Mouse (Mus musculus) v-Abl transformed pro-B cells (cell line): Measurements from ENCODE around the gene Nudt16.
"Not testable (repeated sequence)": the region's sequence is repeated elsewhere in the genome, so short reads cannot be mapped to it uniquely, and the experiment has no call there.

Experiments
- in situ Hi-C, 2 experiments: fragments of 400-800 bp; cut with MboI; formaldehyde crosslinking; loops; one replicate each; pipeline ENCODE4 v1.15.1; 2025; ENCODE audit not compliant: unreplicated experiment in 2 of 2

The Nudt16 gene

DNA sequence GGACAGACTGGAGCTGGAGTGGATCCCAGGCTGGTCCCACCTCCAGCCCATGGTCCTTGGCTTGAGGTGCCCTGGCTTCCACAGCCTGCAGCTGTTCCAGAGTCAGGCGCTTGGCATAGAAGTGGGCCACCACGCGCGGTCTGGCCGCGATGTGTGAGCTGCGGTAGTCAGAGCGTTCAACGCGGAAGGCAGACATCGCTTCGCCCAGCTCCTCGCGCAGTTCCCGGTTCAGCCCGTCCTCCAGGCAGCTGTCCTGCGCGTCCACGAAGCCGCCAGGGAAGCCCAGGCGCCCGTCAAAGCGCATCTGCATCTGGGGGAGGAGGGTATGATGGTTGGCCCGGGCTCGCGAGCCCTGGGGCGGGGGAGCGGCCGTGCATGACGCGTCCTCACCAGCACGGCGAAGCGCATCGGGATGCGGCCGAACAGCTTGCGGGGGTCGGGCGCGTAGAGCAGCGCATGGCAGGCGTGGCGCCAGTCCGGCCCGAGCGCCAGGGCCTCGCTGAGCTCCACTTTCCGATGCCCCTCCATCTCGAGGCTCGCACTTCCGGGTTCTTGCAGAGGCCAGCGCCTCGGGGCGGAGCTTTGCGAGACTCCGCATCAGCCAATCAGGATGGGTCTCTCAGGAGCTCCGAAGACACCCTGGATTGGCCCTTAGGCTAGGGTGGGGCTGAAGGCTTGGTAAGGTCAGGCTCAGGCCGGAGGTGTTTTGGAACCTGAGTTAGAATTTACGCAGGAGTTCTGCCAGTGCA, at the start of gene Nudt16:
TSS of gene Nudt16 (minus strand) at position 572 of the 749 bp plus-strand sequence.
- in situ Hi-C loops: loop anchor here (5.0 to 10.0 kb wide), 2 partner anchors 74 to 263 kb away; partner anchors contain the start of genes Aste1 (in 1 of the 2) and Nek11 (in 1 of the 2)

DNA sequence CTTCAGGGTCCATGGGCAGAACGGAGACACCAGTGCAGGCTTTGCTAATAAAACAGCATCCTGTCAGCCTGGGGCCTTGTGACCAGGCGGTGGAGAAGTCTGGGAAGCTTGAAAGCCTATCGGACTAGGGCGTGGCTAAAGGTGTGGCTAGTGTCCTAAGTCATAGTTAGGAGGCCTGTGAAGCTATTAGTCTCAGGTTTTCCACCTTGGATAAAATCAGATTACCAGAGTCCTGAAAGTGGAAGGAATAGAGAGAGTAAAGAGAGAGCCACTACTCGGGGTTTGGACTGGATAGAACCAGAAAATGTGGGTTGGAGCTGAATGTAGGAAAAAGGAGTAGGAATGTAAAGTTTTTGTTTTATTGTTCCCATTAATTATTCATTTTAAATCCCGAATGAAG, 13.4 kb upstream of the Nudt16 start, which contains the start of gene 1700080E11Rik:
TSS of gene 1700080E11Rik (minus strand) at position 101 of the 400 bp plus-strand sequence.
- in situ Hi-C loops: no loop called here

DNA sequence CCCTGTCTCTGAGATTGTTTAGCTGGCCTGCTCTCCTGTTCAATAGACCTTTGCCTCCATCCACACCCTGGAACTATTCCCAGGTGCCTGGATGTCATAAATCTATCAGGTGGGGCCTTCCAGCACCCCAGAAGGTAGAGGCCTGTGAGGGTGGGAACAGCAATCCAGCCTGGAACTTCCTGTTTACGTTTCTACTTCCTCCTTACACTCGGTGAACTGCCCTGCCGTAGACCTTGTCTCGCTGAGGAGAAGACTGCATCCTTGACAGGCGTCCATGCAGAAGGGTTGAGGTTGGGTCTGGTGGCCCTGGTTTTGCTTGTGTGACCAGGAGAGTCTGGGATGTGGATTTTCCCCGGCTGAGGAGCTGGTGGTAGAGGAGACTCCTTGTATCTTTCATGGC, 7.6 kb upstream of the Nudt16 start:
- in situ Hi-C loops: loop anchor here in 1 of 2 experiments (10.0 kb wide), 1 partner anchor 256 kb away; the partner anchor contains the start of genes Aste1 and Nek11

DNA sequence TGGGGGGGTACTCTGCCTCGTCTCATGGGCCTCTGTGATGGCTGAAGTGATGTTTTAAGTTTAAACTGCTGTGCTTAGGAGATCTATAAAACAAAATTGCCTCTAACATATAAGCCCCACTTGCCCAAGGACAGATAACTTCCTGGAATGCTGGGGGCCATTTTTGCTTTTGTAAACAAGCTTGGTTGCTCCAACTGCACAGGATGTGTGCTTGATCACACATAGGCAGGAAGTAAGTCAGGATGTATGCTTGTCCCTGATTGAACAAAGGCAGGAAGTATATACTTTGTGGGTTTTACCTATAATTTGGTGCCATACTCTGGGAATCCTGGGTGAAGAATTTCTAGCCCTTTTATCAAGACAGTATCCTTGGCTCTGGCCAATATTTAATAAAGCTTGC, 4.8 kb upstream of the Nudt16 start:
- in situ Hi-C loops: loop anchor here in 1 of 2 experiments (10.0 kb wide), 1 partner anchor 258 kb away; the partner anchor contains the start of genes Aste1 and Nek11

DNA sequence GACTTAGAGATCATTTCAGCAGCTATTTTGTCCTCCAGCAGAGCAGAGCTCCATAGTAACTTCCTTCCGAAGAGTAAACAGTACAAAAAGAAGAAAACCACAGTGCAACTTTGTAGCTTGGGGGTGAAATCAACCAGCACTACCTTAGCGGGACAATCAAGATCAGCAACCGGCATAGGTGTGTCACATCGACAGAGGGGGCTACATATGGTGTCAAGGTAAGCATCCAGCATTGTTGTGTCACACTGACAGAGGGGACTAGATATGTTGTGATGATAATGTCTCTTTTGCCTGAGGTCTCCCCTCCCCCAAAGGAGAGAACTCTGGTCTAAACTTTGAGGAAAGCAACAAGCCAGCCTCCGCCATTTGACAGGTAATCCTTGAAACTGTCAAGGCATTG, 2.9 kb upstream of the Nudt16 start:
- in situ Hi-C loops: loop anchor here (5.0 to 10.0 kb wide), 2 partner anchors 77 to 260 kb away; partner anchors contain the start of genes Aste1 (in 1 of the 2) and Nek11 (in 1 of the 2)

DNA sequence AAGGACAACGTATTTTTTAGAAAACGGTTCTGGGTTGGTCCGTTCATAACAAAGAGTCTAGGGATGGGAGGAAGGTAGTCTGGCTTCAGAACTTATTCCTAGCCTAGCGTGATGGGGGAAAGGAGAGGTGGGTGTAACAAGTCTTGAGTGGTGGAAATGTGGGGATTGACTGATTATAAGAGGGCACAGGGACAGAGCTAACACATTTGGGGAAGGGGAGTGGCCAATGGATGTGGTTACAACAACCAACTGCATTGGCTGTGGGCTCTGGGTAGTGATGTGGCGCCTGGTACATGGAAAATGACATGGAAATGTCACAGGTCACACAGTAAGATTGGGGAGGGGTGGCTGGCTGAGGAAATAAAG, 361 bp upstream of the Nudt16 start:
- in situ Hi-C loops: loop anchor here (5.0 to 10.0 kb wide), 2 partner anchors 75 to 263 kb away; partner anchors contain the start of genes Aste1 (in 1 of the 2) and Nek11 (in 1 of the 2)

DNA sequence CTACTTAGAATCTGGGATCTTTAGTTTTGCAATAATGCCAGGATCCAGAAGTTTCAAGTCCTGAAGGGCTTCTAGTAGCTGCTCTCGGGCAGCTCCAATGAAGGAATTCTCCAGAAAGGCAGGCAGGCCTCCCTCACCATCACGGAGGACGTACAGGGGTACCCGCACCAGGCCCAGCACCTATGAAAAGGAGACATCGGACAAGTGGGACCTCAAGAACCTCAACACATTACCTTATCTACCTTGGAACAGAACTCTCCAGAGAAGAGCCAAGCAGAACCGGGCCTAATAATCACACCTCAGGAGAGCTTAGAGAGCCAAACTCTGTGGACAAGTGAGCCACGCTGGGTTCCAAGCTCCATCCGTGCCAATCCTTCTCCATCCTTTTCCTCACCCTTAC, 1.3 kb downstream of the Nudt16 start:
- in situ Hi-C loops: loop anchor here (5.0 to 10.0 kb wide), 2 partner anchors 73 to 264 kb away; partner anchors contain the start of genes Aste1 (in 1 of the 2) and Nek11 (in 1 of the 2)

DNA sequence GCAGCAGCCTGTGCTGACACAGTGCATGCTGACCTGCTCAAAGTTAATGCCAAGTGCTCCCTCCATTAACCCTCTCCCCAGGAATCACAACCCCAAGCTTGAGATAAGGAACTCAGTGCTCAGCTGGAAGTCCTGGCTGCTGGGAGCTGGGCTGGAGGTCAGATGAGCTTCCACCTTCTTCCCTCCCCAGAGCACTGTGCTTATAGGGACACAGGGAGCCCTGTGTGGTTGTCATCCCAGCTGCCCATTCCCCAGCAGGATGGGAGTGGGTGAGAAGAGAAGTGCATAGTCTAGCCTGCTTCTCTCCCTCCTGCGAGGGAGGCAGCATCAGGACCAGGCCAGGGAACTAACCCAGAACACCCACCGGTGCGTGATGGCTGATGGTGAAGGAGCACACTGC, 6.4 kb downstream of the Nudt16 start:
- in situ Hi-C loops: not testable (repeated sequence)

DNA sequence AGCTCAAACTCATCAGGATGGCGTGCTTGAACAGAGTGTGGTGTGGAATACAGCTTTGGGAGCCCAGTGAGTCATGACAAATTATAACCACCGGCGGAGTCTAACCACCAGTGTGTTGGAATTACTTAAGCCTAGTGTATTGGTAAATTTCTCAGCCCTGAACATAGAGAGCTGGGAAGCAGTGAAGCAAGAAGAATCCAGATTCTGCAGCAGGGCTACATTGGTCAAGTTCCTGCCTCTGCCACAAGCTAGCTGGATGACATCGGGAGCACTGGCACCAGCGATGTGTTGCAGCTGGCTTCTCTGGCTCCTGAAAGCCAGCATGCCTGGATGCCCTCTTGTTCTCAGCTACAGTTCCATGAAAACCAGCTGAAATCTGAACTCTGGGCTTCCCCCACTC, 27.7 kb downstream of the Nudt16 start:
- in situ Hi-C loops: no loop called here

DNA sequence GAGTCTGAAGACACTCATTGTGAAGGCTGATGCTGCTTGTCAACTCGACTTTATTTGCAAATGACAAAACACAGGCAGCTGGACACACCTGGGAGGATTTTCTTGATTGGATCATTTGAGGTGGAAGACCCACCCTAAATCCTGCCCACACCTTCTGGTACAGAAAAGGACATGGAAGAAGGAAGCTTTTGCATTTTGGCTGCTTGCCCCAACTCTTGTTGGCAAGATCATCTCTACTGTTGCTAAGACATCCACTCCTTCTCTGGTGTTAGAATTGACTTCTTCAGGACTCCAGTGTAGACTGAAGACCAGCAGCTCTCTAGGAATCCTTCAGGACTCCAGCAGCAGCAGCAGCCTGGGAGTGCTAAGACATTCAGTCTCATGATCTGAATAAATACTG, 29.7 kb downstream of the Nudt16 start:
- in situ Hi-C loops: no loop called here

DNA sequence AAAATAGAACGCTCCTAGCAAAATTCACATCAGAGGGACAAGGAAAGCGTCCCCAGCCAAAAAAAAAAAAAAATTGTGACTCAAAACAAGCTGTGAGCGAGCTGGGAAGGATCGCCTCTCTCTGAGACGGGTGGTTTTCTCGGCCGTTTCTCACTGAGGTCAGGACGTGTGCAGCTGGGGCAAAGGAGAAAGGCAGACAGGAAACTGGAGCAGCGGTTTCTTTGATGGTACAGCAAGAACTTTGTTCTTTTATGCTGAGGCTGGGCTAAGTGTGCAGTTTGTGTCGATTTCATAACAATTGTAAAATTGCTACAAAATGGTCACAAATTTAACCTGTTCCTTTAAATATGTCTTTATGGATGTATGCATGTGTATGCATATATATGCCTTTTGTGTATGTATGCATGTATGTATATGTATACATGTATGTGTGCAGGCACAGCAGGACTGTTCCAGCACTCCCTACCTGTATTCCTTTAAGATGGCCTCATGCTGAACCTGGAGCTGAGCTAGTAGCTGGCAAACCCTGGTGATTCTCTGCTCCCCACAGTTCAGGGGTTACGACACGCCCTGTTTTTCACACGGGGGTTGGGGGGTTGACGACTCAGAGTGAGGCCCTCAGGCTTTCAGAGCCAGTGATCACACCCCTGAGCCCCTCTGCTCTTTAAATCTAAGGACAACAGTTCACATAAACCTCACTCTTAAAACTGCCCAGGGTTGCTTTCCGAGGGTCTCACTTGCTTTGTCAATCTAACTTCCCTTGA, 30.6 kb downstream of the Nudt16 start:
- in situ Hi-C loops: no loop called here

DNA sequence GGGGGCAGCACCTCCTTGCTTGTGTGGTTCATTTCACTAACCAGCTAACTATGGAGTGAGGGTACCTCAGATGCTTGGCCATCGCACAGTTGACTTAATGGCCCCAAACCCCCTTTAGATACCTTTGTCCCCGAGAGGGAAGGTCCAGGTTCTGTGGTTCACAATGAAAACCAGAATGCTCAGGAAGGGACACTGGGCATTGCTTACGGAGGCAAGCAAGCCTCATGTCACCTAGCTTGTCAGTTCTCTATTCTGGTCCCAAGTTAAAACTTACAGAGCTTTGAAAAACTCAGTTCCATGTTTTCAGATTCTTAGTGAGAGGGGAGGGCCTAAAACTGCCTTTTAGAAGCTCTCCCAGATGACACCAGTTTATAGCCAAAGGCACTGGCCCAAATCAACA, 51.4 kb downstream of the Nudt16 start:
- in situ Hi-C loops: no loop called here
